Mouse (Mus musculus): ENCODE data around the gene Anxa3. TPM values are rescaled to one million over a fixed set of nuclear protein-coding genes. Genes with fewer than 3 reads are reported as not detected.

Gene Anxa3
- polyA plus RNA-seq, 1 experiment = 5.7 TPM

DNA sequence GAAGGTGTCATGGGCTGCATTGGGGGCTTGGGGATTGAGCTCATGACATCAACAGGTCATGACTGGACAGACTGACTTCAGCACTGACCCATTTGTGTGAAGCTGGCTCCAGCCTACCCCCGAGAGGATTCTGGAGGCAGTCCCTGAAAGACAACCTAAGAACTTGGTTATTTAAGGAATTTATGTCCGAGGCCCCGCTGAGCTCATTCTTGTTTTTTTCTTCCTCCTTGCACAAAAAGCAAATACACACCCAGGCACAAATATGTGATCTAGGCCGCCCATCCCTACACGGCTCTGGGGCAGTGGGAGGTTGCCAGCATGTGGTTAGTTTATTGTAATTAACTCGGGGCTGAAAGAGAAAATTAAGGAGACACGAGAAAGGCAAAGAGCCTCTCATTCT is 9.0 kb downstream of the Anxa3 start:
- Histone ChIP-seq H3K27me3 (ENCODE audit: control insufficient read depth, insufficient read depth, low read length) (no peaks in the 10 kb centered on the region), H3K36me3 (ENCODE audit: control insufficient read depth, insufficient read depth, low read length) (no peaks in the 10 kb centered on the region), H3K27ac (ENCODE audit: insufficient read depth, low read length) (no peak overlapping the region), H3K4me1 (ENCODE audit: control insufficient read depth, insufficient read depth, insufficient read length) (no peaks in the 10 kb centered on the region), H3K4me3 (ENCODE audit: extremely low read depth, insufficient read depth, insufficient read length) (no peak overlapping the region)
- 76% methylated on average over 7 of the region's 7 CpGs for WGBS
- TF ChIP-seq POLR2A (IDR thresholded peaks at IDR 0.05; ENCODE audit: low read depth, low read length) (no peak), CTCF (IDR thresholded peaks at IDR 0.05; ENCODE audit: extremely low read depth, insufficient read depth, insufficient read length, insufficient replicate concordance) (no peak)
- DNase-seq (ENCODE audit: low read depth in 1 of 2, low spot score in 2 of 2) = no peak

DNA sequence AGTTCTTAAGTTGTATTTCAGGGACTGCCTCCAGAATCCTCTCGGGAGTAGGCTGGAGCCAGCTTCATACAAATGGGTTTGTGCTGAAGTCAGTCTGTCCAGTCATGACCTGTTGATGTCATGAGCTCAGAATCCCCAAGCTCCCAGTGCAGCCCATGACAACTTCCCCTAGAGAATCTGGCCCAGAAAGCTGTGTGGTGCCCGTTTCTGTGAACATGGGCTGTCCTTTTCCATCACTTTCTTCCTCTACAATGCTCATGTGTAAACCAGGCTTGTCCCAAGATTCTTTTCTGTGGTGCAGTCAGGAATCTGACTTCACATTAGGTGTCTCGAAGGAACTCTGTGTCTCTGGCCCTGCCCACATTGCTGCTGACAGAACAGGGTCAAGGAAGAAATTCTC is 10.0 kb downstream of the Anxa3 start:
- no peaks in the 10 kb centered on the region for H3K4me1 ChIP-seq (ENCODE audit: control insufficient read depth, insufficient read depth, insufficient read length)
- TF ChIP-seq CTCF (IDR thresholded peaks at IDR 0.05; ENCODE audit: extremely low read depth, insufficient read depth, insufficient read length, insufficient replicate concordance) (no peak), POLR2A (IDR thresholded peaks at IDR 0.05; ENCODE audit: low read depth, low read length) (no peak)
- 61% methylated on average over 3 of the region's 3 CpGs for WGBS
- no peaks in the 10 kb centered on the region for H3K36me3 ChIP-seq (ENCODE audit: control insufficient read depth, insufficient read depth, low read length)
- no peak overlapping the region for H3K4me3 ChIP-seq (ENCODE audit: extremely low read depth, insufficient read depth, insufficient read length)
- no peak overlapping the region for H3K27ac ChIP-seq (ENCODE audit: insufficient read depth, low read length)
- no peak for DNase-seq (ENCODE audit: low read depth in 1 of 2, low spot score in 2 of 2)
- no peaks in the 10 kb centered on the region for H3K27me3 ChIP-seq (ENCODE audit: control insufficient read depth, insufficient read depth, low read length)

DNA sequence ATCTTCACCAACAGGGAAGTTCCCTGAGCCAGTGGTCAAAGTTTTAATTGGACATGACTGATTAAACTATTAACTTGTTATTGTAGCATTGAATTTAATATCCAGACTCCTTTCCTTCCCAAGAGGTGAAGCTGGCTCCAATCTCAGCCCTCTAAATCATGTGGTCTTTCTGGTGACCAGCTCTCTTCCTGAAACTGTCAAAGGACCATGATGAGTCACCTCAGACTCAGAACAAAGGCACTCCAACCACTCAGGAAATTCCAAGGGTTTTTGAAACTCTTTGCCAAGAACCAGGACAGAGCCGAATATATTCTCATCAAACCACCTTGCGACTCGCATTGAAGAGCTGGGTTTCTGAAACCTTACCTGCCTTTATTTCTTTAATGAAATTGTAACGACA is 11.2 kb downstream of the Anxa3 start:
- H3K27ac ChIP-seq (ENCODE audit: insufficient read depth, low read length) = no peak overlapping the region
- H3K36me3 ChIP-seq (ENCODE audit: control insufficient read depth, insufficient read depth, low read length) = no peaks in the 10 kb centered on the region
- DNase-seq (ENCODE audit: low read depth in 1 of 2, low spot score in 2 of 2) = no peak
- TF ChIP-seq CTCF (IDR thresholded peaks at IDR 0.05; ENCODE audit: extremely low read depth, insufficient read depth, insufficient read length, insufficient replicate concordance) = no peak
- no peak for TF ChIP-seq POLR2A (IDR thresholded peaks at IDR 0.05; ENCODE audit: low read depth, low read length)
- H3K4me1 ChIP-seq (ENCODE audit: control insufficient read depth, insufficient read depth, insufficient read length) = no peaks in the 10 kb centered on the region
- no peak overlapping the region for H3K4me3 ChIP-seq (ENCODE audit: extremely low read depth, insufficient read depth, insufficient read length)
- no peaks in the 10 kb centered on the region for H3K27me3 ChIP-seq (ENCODE audit: control insufficient read depth, insufficient read depth, low read length)
- 64% methylated on average over 4 of the region's 4 CpGs for WGBS

DNA sequence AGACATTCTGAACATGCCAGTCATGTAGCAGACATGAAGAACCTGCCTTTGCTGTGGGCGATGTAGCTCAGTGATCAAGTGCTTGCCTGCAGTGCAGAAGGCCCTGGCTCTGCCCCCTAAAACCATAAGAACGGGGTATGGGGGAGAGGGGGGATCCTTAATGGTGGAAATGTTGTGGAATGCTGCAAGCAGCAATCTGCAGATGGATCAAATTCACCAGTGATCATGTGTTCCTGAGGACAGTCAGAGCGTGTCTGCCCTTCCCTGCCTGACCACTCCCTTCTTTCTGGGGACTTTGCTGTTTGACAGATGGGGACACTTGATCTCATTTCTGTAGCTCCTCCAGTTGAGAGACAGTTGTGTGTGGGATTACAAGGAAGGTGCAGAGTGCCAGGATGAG is 11.7 kb downstream of the Anxa3 start:
- no peak for DNase-seq (ENCODE audit: low read depth in 1 of 2, low spot score in 2 of 2)
- Histone ChIP-seq H3K4me3 (ENCODE audit: extremely low read depth, insufficient read depth, insufficient read length) (no peak overlapping the region), H3K27ac (ENCODE audit: insufficient read depth, low read length) (no peak overlapping the region), H3K4me1 (ENCODE audit: control insufficient read depth, insufficient read depth, insufficient read length) (no peaks in the 10 kb centered on the region), H3K36me3 (ENCODE audit: control insufficient read depth, insufficient read depth, low read length) (no peaks in the 10 kb centered on the region), H3K27me3 (ENCODE audit: control insufficient read depth, insufficient read depth, low read length) (no peaks in the 10 kb centered on the region)
- no peak for TF ChIP-seq CTCF (IDR thresholded peaks at IDR 0.05; ENCODE audit: extremely low read depth, insufficient read depth, insufficient read length, insufficient replicate concordance)
- no peak for TF ChIP-seq POLR2A (IDR thresholded peaks at IDR 0.05; ENCODE audit: low read depth, low read length)
- 83% methylated on average over 3 of the region's 3 CpGs for WGBS

DNA sequence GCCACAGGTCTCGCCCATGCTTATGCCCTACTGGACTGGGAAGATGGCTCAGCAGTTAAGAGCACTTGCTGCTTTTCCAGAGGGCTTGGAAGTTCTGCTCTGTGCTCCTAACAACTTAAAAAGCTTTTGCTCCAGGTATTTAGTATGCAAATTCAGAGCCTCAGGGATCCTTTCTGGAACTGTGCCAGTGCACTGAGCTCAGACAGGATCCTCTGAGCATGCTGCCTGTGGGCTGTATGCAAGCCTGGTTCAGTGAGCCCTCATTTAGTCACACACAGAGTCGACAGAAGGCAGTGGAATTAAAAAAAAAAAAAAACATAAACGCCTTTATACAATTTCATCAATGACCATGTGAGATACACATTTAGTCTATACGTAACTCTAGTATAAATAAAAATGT is 17.5 kb downstream of the Anxa3 start:
- WGBS = 85% methylated on average over 4 of the region's 4 CpGs
- Histone ChIP-seq H3K27ac (ENCODE audit: insufficient read depth, low read length) (no peak overlapping the region), H3K27me3 (ENCODE audit: control insufficient read depth, insufficient read depth, low read length) (no peaks in the 10 kb centered on the region), H3K4me3 (ENCODE audit: extremely low read depth, insufficient read depth, insufficient read length) (no peak overlapping the region), H3K36me3 (ENCODE audit: control insufficient read depth, insufficient read depth, low read length) (no peaks in the 10 kb centered on the region), H3K4me1 (ENCODE audit: control insufficient read depth, insufficient read depth, insufficient read length) (no peaks in the 10 kb centered on the region)
- no peak for DNase-seq (ENCODE audit: low read depth in 1 of 2, low spot score in 2 of 2)
- TF ChIP-seq POLR2A (IDR thresholded peaks at IDR 0.05; ENCODE audit: low read depth, low read length) (no peak), CTCF (IDR thresholded peaks at IDR 0.05; ENCODE audit: extremely low read depth, insufficient read depth, insufficient read length, insufficient replicate concordance) (no peak)

DNA sequence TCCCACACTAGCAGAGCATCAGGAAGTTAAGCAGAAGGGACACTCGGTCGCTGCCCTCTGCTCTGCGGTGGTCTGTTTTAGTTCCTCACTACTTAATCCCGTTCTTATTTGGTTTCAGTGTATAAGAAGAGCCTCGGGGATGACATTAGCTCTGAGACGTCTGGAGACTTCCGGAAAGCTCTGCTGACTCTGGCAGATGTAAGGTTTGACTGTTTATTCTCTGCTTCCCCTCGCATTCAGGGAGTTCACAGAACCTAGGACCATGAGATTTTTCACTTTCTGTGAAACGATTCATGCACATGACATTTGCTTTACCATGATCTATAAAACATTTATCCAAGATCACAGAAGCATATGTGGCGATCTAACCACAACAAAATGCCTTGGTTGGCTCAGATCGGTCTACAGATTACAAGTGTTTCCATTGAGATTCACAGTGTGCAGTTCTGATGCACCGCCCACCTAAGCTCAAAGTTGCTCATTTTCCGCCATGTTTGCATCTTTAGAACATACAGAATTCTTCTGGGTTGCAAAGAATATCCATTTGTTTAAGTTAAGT is 31.7 kb downstream of the Anxa3 start:
- no peaks in the 10 kb centered on the region for H3K36me3 ChIP-seq (ENCODE audit: control insufficient read depth, insufficient read depth, low read length)
- H3K4me3 ChIP-seq (ENCODE audit: extremely low read depth, insufficient read depth, insufficient read length) = no peak overlapping the region
- no peaks in the 10 kb centered on the region for H3K27me3 ChIP-seq (ENCODE audit: control insufficient read depth, insufficient read depth, low read length)
- H3K27ac ChIP-seq (ENCODE audit: insufficient read depth, low read length) = no peak overlapping the region
- 76% methylated on average over 13 of the region's 13 CpGs for whole genome bisulfite sequencing
- TF ChIP-seq CTCF (IDR thresholded peaks at IDR 0.05; ENCODE audit: extremely low read depth, insufficient read depth, insufficient read length, insufficient replicate concordance) (no peak), POLR2A (IDR thresholded peaks at IDR 0.05; ENCODE audit: low read depth, low read length) (no peak)
- H3K4me1 ChIP-seq (ENCODE audit: control insufficient read depth, insufficient read depth, insufficient read length) = no peaks in the 10 kb centered on the region
- no peak for DNase-seq (ENCODE audit: low read depth in 1 of 2, low spot score in 2 of 2)

DNA sequence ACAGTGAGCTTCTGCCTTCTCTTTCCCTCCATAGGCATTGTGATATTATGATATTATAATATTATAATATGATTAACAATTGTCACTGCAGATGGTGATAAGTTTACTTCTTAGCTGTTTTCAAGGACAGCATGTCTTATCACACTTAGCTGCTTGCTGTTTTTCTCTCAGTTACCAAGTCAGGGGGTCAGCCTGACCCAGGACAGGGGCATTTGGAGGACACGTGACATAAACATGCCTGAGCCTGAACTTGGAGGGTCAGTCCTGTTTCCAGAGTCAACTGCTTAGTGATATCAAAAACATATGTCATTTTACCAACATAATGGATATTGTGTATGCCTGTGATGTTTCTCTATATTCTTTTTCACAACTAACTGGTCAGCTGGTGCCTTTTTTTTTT is 34.0 kb downstream of the Anxa3 start:
- Histone ChIP-seq H3K4me3 (ENCODE audit: extremely low read depth, insufficient read depth, insufficient read length) (no peak overlapping the region), H3K27ac (ENCODE audit: insufficient read depth, low read length) (no peak overlapping the region), H3K4me1 (ENCODE audit: control insufficient read depth, insufficient read depth, insufficient read length) (no peaks in the 10 kb centered on the region), H3K36me3 (ENCODE audit: control insufficient read depth, insufficient read depth, low read length) (no peaks in the 10 kb centered on the region), H3K27me3 (ENCODE audit: control insufficient read depth, insufficient read depth, low read length) (no peaks in the 10 kb centered on the region)
- DNase-seq (ENCODE audit: low read depth in 1 of 2, low spot score in 2 of 2) = no peak
- WGBS = 85% methylated on average over 1 of the region's 1 CpGs
- TF ChIP-seq CTCF (IDR thresholded peaks at IDR 0.05; ENCODE audit: extremely low read depth, insufficient read depth, insufficient read length, insufficient replicate concordance) (no peak), POLR2A (IDR thresholded peaks at IDR 0.05; ENCODE audit: low read depth, low read length) (no peak)
